Mouse (Mus musculus): Measurements from ENCODE around the gene Ampd3.

DNA sequence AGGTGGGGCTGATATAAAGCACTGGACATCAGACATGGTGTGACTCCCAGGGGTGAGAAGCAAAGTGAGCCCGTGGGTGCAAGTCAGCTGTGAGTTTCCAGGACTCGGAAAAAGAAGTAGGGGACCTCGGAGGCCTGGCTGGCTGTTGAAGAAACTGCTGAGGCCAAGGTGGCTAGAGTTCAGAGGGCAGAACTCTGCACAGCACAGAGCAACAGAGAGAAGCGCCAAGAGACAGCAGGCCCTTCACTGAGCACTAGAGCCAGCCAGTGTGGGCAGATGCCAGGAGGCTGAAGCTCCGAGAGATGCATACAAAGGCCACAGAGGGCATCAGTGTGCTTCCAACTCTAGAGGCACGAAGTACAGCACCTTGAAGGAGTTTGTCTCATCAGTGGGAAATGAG lies 50.2 kb downstream of the Ampd3 start:
- no peak for TF ChIP-seq TAL1 (conservative IDR thresholded peaks at IDR 0.05; ENCODE audit: low read depth, low read length)
- no peak for TF ChIP-seq CTCF (IDR thresholded peaks at IDR 0.05; ENCODE audit: low read depth, low read length)

Measured in G1E (cell line).